Mouse (Mus musculus): ENCODE data around the gene Ugt1a7c. TPM values are rescaled to one million over a fixed set of nuclear protein-coding genes. Genes with fewer than 3 reads are reported as not detected.
"Not testable (repeated sequence)": the region's sequence is repeated elsewhere in the genome, so short reads cannot be mapped to it uniquely, and the experiment has no call there.

Gene Ugt1a7c
- polyA plus RNA-seq, 1 experiment from 2014 or later = 1.2 TPM

GRCm38 (mm10) chr1:88105656-88106055 is 10.8 kb downstream of the Ugt1a7c start:
- ATAC-seq = no peak
- H3K4me2 ChIP-seq (ENCODE audit: low read length) = no peak overlapping the region
- no peak overlapping the region for H3K4me3 ChIP-seq (replicated peaks; ENCODE audit: low read length)
- no peaks in the 10 kb centered on the region for H3K36me3 ChIP-seq (ENCODE audit: control insufficient read depth, insufficient read depth)
- H3K9me3 ChIP-seq (ENCODE audit: control insufficient read depth, low read length) = no peaks in the 10 kb centered on the region
- no peak overlapping the region for H3K9ac ChIP-seq (replicated peaks; ENCODE audit: low read depth, low read length)
- 80% methylated on average over 2 of the region's 2 CpGs for WGBS
- H3K4me1 ChIP-seq (replicated peaks; ENCODE audit: control insufficient read depth, insufficient read depth, low read length) = no peaks in the 10 kb centered on the region
- no peak overlapping the region for H3K27ac ChIP-seq (ENCODE audit: low read length)
- no peaks in the 10 kb centered on the region for H3K27me3 ChIP-seq (replicated peaks; ENCODE audit: control insufficient read depth, insufficient read depth, low read length)

DNA sequence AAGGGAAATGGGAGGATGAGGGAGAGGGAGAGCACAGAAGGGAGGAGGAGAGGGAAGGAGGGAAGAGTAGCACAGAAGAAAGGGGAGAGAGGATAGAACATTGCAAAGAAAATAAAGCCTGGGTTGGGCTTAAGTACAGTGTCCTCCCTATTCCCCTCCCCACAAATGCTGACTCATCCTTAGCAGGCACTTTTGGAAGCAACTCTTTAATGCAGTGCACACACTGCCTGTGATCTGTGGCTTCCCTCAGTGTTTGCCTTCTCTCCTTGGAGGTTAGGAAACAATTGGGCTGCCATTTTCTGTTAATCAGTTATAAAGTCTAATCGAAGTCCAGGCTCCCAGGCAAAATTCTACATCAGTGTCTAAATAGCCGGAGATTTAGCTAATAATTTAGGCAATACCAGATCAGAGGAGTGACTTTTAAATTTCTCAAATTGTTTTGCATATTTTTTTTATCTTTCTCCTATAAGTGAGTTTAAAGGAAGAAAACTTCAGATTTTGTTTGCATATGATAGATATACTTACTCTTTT is 14.2 kb downstream of the Ugt1a7c start:
- not testable (repeated sequence) for H3K4me1 ChIP-seq (replicated peaks; ENCODE audit: control insufficient read depth, insufficient read depth, low read length); H3K36me3 ChIP-seq (ENCODE audit: control insufficient read depth, insufficient read depth); H3K4me3 ChIP-seq (replicated peaks; ENCODE audit: low read length); H3K27ac ChIP-seq (ENCODE audit: low read length); H3K27me3 ChIP-seq (replicated peaks; ENCODE audit: control insufficient read depth, insufficient read depth, low read length); H3K9ac ChIP-seq (replicated peaks; ENCODE audit: low read depth, low read length); ATAC-seq; H3K9me3 ChIP-seq (ENCODE audit: control insufficient read depth, low read length); H3K4me2 ChIP-seq (ENCODE audit: low read length)
- 84% methylated on average over 2 of the region's 2 CpGs for WGBS

DNA sequence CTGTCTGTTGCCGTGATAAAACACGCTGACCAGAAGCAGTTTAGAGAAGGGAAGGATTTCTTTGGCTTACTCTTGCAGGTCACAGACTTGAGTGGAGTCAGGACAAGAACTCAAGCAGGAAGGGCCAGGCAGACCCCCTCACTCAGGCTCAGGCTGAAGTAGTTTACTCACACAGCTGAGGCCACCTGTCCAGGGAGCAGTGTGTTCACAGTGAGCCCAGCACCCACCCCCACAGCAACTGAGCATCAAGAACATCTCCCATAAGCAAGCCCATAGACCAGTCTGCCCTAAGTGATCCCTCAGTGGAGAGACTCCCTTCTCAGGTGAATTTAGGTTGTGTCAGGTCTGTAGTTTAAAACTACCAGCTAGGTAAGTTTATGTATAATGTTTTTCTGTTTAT is 14.7 kb downstream of the Ugt1a7c start:
- not testable (repeated sequence) for H3K4me3 ChIP-seq (replicated peaks; ENCODE audit: low read length); H3K9ac ChIP-seq (replicated peaks; ENCODE audit: low read depth, low read length); H3K36me3 ChIP-seq (ENCODE audit: control insufficient read depth, insufficient read depth); H3K4me2 ChIP-seq (ENCODE audit: low read length); H3K9me3 ChIP-seq (ENCODE audit: control insufficient read depth, low read length); H3K27ac ChIP-seq (ENCODE audit: low read length); H3K27me3 ChIP-seq (replicated peaks; ENCODE audit: control insufficient read depth, insufficient read depth, low read length); H3K4me1 ChIP-seq (replicated peaks; ENCODE audit: control insufficient read depth, insufficient read depth, low read length); ATAC-seq
- 91% methylated on average over 2 of the region's 2 CpGs for WGBS

DNA sequence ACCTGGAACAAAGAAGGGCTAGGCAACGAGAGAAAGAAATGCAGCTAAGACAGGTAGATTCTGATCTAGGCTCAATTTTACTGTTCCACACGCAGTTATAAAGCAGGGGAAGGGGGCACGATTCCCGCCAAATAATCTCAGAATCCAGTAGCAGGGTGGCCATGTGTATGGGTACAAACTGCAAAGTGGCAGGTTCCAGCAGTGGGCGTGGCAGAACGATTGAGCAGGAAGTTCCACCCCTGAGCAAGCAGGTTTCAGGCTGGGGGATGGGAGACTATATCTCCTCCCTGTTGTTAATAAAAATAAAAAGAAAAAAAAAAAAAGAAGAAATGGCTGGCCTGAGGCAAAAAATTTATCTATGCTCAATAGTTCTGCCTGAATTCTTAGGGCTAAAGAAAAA is 17.9 kb downstream of the Ugt1a7c start:
- H3K27me3 ChIP-seq (replicated peaks; ENCODE audit: control insufficient read depth, insufficient read depth, low read length); H3K27ac ChIP-seq (ENCODE audit: low read length); H3K9me3 ChIP-seq (ENCODE audit: control insufficient read depth, low read length); H3K4me1 ChIP-seq (replicated peaks; ENCODE audit: control insufficient read depth, insufficient read depth, low read length); ATAC-seq; H3K36me3 ChIP-seq (ENCODE audit: control insufficient read depth, insufficient read depth); H3K9ac ChIP-seq (replicated peaks; ENCODE audit: low read depth, low read length); H3K4me2 ChIP-seq (ENCODE audit: low read length); H3K4me3 ChIP-seq (replicated peaks; ENCODE audit: low read length): not testable (repeated sequence)
- over 99% methylated on average over 6 of the region's 6 CpGs for WGBS

GRCm38 (mm10) chr1:88120550-88120949 is 25.7 kb downstream of the Ugt1a7c start:
- ATAC-seq; H3K4me3 ChIP-seq (replicated peaks; ENCODE audit: low read length); H3K27me3 ChIP-seq (replicated peaks; ENCODE audit: control insufficient read depth, insufficient read depth, low read length); H3K36me3 ChIP-seq (ENCODE audit: control insufficient read depth, insufficient read depth); H3K9ac ChIP-seq (replicated peaks; ENCODE audit: low read depth, low read length); H3K27ac ChIP-seq (ENCODE audit: low read length); H3K4me2 ChIP-seq (ENCODE audit: low read length); H3K9me3 ChIP-seq (ENCODE audit: control insufficient read depth, low read length); H3K4me1 ChIP-seq (replicated peaks; ENCODE audit: control insufficient read depth, insufficient read depth, low read length): not testable (repeated sequence)
- 13% methylated on average over 3 of the region's 4 CpGs for WGBS

- H3K4me3 ChIP-seq (replicated peaks; ENCODE audit: low read length); ATAC-seq; H3K9ac ChIP-seq (replicated peaks; ENCODE audit: low read depth, low read length); H3K4me1 ChIP-seq (replicated peaks; ENCODE audit: control insufficient read depth, insufficient read depth, low read length); H3K27me3 ChIP-seq (replicated peaks; ENCODE audit: control insufficient read depth, insufficient read depth, low read length); H3K36me3 ChIP-seq (ENCODE audit: control insufficient read depth, insufficient read depth); H3K27ac ChIP-seq (ENCODE audit: low read length); H3K9me3 ChIP-seq (ENCODE audit: control insufficient read depth, low read length); H3K4me2 ChIP-seq (ENCODE audit: low read length): not testable (repeated sequence)
- no CpG with 5 or more reads among the region's 1 CpGs for WGBS
Measured at GRCm38 (mm10) chr1:88121521-88121920, 26.7 kb downstream of the Ugt1a7c start.

- not testable (repeated sequence) for H3K36me3 ChIP-seq (ENCODE audit: control insufficient read depth, insufficient read depth); H3K4me3 ChIP-seq (replicated peaks; ENCODE audit: low read length)
Measured at GRCm38 (mm10) chr1:88125827-88126360, 31.0 kb downstream of the Ugt1a7c start.

GRCm38 (mm10) chr1:88129091-88129490 is 34.2 kb downstream of the Ugt1a7c start:
- H3K9ac ChIP-seq (replicated peaks; ENCODE audit: low read depth, low read length); H3K27ac ChIP-seq (ENCODE audit: low read length); ATAC-seq; H3K27me3 ChIP-seq (replicated peaks; ENCODE audit: control insufficient read depth, insufficient read depth, low read length); H3K9me3 ChIP-seq (ENCODE audit: control insufficient read depth, low read length); H3K4me2 ChIP-seq (ENCODE audit: low read length); H3K36me3 ChIP-seq (ENCODE audit: control insufficient read depth, insufficient read depth); H3K4me3 ChIP-seq (replicated peaks; ENCODE audit: low read length); H3K4me1 ChIP-seq (replicated peaks; ENCODE audit: control insufficient read depth, insufficient read depth, low read length): not testable (repeated sequence)
- WGBS = 88% methylated on average over 2 of the region's 2 CpGs

More at GRCm38 (mm10) chr1:88125827-88126360, 31.0 kb downstream of the Ugt1a7c start:
- not testable (repeated sequence) for H3K9ac ChIP-seq (replicated peaks; ENCODE audit: low read depth, low read length); H3K9me3 ChIP-seq (ENCODE audit: control insufficient read depth, low read length); H3K4me2 ChIP-seq (ENCODE audit: low read length); H3K27ac ChIP-seq (ENCODE audit: low read length); H3K4me1 ChIP-seq (replicated peaks; ENCODE audit: control insufficient read depth, insufficient read depth, low read length); ATAC-seq; H3K27me3 ChIP-seq (replicated peaks; ENCODE audit: control insufficient read depth, insufficient read depth, low read length)
- 80% methylated on average over 2 of the region's 4 CpGs for WGBS

GRCm38 (mm10) chr1:88130223-88130622 is 35.4 kb downstream of the Ugt1a7c start:
- H3K27me3 ChIP-seq (replicated peaks; ENCODE audit: control insufficient read depth, insufficient read depth, low read length); H3K4me1 ChIP-seq (replicated peaks; ENCODE audit: control insufficient read depth, insufficient read depth, low read length); H3K36me3 ChIP-seq (ENCODE audit: control insufficient read depth, insufficient read depth); ATAC-seq; H3K4me3 ChIP-seq (replicated peaks; ENCODE audit: low read length); H3K9me3 ChIP-seq (ENCODE audit: control insufficient read depth, low read length); H3K9ac ChIP-seq (replicated peaks; ENCODE audit: low read depth, low read length); H3K4me2 ChIP-seq (ENCODE audit: low read length); H3K27ac ChIP-seq (ENCODE audit: low read length): not testable (repeated sequence)
- WGBS = 88% methylated on average over 1 of the region's 1 CpGs
